Mouse (Mus musculus) c-Kit-negative CD71-positive TER-119-positive erythroid progenitor cells, embryonic 14.5 days (primary cell): ENCODE results near the gene Chd1l.

ENCODE experiments used
- DNase-seq: peaks from one replicate; pipeline ENCODE4 v3.0.0-alpha.2; 2013; ENCODE audit warnings: low read depth, low spot score

Chd1l gene

GRCm38 (mm10) chr3:97524835-97525234, 85.2 kb downstream of the Chd1l start:
- no peak for DNase-seq

- DNase-seq = no peak
These were observed 87.9 kb downstream of the Chd1l start for GRCm38 (mm10) chr3:97521946-97522731.

- no peak for DNase-seq
These were observed 90.1 kb downstream of the Chd1l start for GRCm38 (mm10) chr3:97519883-97520282.

GRCm38 (mm10) chr3:97512296-97512695, 97.7 kb downstream of the Chd1l start:
- DNase-seq = no peak
